Mouse (Mus musculus): Measurements from ENCODE around the gene Rnf130. TPM values are rescaled to one million over a fixed set of nuclear protein-coding genes. Genes with fewer than 3 reads are reported as not detected.

The Rnf130 gene
- polyA plus RNA-seq, 1 experiment from 2014 or later, result 84.2 TPM

DNA sequence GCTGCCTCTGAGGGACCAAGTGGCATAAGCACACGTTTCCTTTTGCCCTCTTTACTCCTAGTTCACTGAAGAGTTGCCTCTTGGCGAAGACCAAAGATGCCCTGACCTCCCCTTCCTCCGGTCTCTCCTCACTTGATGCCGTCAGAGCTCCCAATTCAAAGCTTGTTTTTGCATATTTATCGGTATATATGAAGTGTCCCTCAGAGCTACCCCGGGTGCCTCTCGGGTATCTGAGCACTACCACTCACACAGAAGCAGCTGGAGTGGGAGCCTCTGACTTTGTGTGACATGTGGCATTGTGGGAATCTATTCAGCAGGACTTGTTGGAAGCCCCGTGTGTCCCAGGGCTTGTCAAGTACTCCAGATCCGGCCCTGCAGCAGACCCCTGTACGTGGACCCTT is 106.7 kb downstream of the Rnf130 start:
- Histone ChIP-seq H3K4me3 (peak overlapping the region; percentile 85), H3K4me2 (replicated peaks) (peak overlapping the region; percentile 69), H3K36me3 (peaks cover 15% of the 10 kb centered on the region), H3K9me3 (replicated peaks) (no peaks in the 10 kb centered on the region), H3K9ac (peak overlapping the region; percentile 99), H3K27me3 (no peaks in the 10 kb centered on the region), H3K4me1 (peaks cover 17% of the 10 kb centered on the region), H3K27ac (no peak overlapping the region)
- no peak for ATAC-seq (ENCODE audit: low FRiP score)
- 18% methylated on average over 10 of the region's 10 CpGs for WGBS

DNA sequence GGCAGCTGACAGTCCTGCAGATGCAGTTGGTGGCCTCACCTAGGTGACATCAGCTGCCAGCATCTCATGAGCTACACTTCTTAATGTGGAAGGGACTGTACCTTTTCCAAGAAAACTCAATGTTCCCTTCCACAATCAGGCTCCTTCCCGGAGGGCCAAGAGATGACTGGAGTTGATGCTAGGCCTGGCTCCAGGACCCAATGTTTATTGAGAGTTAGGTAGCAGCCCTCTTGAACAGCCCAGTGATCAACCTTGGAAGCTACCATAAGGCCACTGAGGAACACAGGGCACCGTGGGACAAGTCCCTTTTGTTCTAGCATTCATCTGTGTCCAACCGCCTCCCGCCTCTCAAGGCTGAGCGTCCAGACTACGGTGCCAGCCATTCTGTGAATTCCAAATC is 107.1 kb downstream of the Rnf130 start:
- Histone ChIP-seq H3K27me3 (no peaks in the 10 kb centered on the region), H3K9ac (peak overlapping the region; percentile 99), H3K9me3 (replicated peaks) (no peaks in the 10 kb centered on the region), H3K4me3 (peak overlapping the region; percentile 85), H3K36me3 (peaks cover 15% of the 10 kb centered on the region), H3K27ac (no peak overlapping the region), H3K4me1 (peaks cover 17% of the 10 kb centered on the region), H3K4me2 (replicated peaks) (peak overlapping the region; percentile 69)
- no peak for ATAC-seq (ENCODE audit: low FRiP score)
- 78% methylated on average over 6 of the region's 6 CpGs for WGBS

DNA sequence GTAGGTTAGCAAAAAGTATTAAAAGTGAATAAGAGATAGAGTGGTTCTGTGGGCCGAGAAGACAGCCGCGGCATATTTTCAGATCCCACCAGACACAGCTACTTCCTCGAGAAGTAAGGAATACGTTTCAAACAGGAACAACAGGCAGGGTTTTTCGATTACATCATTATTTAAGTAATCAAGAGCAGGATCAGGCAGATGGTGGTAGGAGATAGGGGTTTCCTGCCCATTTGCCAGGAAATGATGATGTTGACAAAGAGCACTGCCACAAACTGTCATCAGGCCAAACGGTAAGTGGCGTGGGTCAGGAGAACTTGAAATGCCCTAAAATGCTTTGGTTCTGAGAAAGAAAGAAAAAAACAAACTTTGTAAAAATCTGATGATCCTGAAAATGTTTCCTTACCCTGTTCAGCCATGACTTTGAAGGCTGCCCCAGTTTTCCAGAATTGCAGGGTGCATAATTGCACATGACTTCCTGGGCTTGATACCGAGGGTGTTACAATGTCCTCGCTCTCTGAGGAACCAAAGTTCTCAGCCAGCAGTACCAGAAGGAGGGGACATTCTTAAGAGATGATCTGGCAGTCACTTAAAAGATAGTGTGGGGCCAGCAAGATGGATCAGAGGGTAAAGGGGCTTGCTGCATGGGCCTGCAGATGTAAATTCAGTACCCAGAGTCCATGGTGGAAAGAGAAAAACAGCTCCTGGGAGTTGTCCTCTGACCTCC is 109.2 kb downstream of the Rnf130 start:
- H3K4me1 ChIP-seq, result peaks cover 14% of the 10 kb centered on the region
- 83% methylated on average over 10 of the region's 10 CpGs for WGBS
- H3K9me3 ChIP-seq (replicated peaks), result no peaks in the 10 kb centered on the region
- H3K36me3 ChIP-seq, result peaks cover 36% of the 10 kb centered on the region
- H3K4me2 ChIP-seq (replicated peaks), result no peak overlapping the region
- no peak overlapping the region for H3K4me3 ChIP-seq
- H3K27ac ChIP-seq, result no peak overlapping the region
- H3K27me3 ChIP-seq, result no peaks in the 10 kb centered on the region
- H3K9ac ChIP-seq, result no peak overlapping the region
- no peak for ATAC-seq (ENCODE audit: low FRiP score)

DNA sequence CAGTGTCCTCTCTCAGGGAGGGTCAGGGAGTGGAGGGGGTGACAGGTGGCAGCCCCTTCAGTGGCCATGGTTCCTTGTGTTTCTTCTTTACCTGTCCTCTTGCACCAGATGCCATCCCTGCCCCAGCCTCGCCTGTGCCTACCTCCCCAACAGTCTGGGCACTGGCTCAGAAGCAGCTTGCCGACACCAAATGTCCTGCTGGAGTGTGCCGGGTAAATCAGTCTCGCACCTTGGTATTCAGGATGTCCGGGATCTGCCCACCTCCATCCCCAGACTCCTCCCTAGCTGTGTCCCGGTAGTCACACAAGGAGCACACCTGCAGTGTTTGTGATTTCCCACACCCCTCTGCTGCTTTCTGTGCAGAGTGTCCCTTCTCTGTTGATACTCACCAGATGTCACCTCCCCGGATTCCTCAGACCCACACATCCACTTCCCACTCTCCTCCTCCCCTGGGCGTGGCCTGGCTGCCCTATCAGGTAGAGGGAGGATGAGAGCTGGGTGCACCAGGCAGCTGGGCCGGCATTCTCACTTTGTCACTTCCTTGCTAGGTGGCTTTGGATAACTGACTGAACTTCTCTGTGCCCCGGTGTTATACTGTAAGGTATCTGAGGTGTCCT is 113.2 kb downstream of the Rnf130 start:
- no peak overlapping the region for H3K4me3 ChIP-seq
- WGBS, result 72% methylated on average over 10 of the region's 10 CpGs
- no peak overlapping the region for H3K9ac ChIP-seq
- no peaks in the 10 kb centered on the region for H3K27me3 ChIP-seq
- H3K9me3 ChIP-seq (replicated peaks), result no peaks in the 10 kb centered on the region
- no peaks in the 10 kb centered on the region for H3K4me1 ChIP-seq
- no peak overlapping the region for H3K4me2 ChIP-seq (replicated peaks)
- no peak overlapping the region for H3K27ac ChIP-seq
- H3K36me3 ChIP-seq, result peaks cover 74% of the 10 kb centered on the region
- no peak for ATAC-seq (ENCODE audit: low FRiP score)

DNA sequence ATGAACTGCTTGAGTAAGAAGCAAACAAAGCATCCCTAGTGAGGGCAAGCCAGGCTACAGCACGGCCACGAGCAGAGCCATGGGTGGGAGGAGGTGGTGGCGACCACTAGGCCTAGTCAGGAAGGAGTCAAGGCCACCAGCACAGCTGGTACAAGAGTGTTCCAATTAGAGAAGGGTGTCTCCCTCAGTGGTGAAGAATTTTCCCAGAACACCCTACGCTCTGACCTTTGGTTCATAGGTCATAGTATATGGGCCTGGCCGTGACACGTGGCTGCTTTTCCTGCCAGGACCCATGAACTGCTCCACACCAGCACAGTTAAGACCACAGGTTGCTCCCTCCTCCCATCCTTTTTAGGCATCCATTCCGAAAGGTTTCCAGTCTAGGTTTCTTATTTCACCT is 114.4 kb downstream of the Rnf130 start:
- ATAC-seq (ENCODE audit: low FRiP score), result no peak
- Histone ChIP-seq H3K4me1 (no peaks in the 10 kb centered on the region), H3K9me3 (replicated peaks) (no peaks in the 10 kb centered on the region), H3K4me2 (replicated peaks) (no peak overlapping the region), H3K4me3 (no peak overlapping the region), H3K36me3 (peaks cover 84% of the 10 kb centered on the region), H3K9ac (no peak overlapping the region), H3K27ac (no peak overlapping the region), H3K27me3 (no peaks in the 10 kb centered on the region)
- WGBS, result 83% methylated on average over 7 of the region's 7 CpGs

DNA sequence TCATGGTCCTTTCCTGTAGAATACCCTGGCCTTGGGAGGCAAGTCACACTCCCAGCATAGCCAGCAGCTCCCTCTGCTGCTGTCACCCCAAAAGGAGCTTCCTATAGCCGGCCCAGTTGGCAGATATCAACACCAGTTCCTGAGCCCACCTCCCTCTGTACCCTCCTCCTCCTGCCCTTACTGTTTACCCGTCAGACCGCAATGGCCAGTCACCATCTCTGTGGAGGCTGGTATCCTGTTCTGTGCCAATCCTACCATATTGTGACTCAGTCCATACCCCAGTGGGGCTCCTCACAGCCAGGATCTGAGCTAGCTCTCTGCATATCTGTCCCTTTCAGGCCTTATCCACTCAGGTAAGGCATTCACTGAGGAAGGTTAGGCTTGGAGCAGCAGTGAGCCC is 120.4 kb downstream of the Rnf130 start:
- Histone ChIP-seq H3K4me1 (no peaks in the 10 kb centered on the region), H3K9ac (no peak overlapping the region), H3K4me3 (no peak overlapping the region), H3K27me3 (no peaks in the 10 kb centered on the region), H3K9me3 (replicated peaks) (no peaks in the 10 kb centered on the region), H3K36me3 (peaks cover 86% of the 10 kb centered on the region), H3K27ac (no peak overlapping the region), H3K4me2 (replicated peaks) (no peak overlapping the region)
- ATAC-seq (ENCODE audit: low FRiP score), result no peak
- 80% methylated on average over 3 of the region's 3 CpGs for WGBS

DNA sequence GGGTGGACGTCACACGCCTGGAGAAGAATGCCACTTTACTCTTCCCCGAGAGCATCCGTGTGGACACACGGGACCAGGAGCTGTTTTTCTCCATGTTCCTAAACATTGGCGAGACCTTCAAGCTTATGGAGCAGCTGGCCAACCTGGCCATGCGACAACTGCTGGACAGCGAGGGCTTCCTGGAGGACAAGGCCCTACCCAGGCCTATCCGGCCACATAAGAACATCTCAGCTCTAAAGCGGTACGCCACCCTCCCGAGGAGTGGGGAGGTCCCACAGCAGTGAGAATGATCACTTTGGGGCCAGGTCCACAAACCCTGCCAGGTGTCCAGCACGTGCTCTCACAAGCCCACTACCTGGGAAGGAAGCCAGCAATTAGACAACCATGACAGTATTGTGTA is 121.0 kb downstream of the Rnf130 start:
- H3K4me1 ChIP-seq, result no peaks in the 10 kb centered on the region
- no peak overlapping the region for H3K4me3 ChIP-seq
- no peak for ATAC-seq (ENCODE audit: low FRiP score)
- H3K9me3 ChIP-seq (replicated peaks), result no peaks in the 10 kb centered on the region
- peaks cover 85% of the 10 kb centered on the region for H3K36me3 ChIP-seq
- 94% methylated on average over 13 of the region's 13 CpGs for WGBS
- H3K4me2 ChIP-seq (replicated peaks), result no peak overlapping the region
- H3K27me3 ChIP-seq, result no peaks in the 10 kb centered on the region
- H3K27ac ChIP-seq, result no peak overlapping the region
- H3K9ac ChIP-seq, result no peak overlapping the region

DNA sequence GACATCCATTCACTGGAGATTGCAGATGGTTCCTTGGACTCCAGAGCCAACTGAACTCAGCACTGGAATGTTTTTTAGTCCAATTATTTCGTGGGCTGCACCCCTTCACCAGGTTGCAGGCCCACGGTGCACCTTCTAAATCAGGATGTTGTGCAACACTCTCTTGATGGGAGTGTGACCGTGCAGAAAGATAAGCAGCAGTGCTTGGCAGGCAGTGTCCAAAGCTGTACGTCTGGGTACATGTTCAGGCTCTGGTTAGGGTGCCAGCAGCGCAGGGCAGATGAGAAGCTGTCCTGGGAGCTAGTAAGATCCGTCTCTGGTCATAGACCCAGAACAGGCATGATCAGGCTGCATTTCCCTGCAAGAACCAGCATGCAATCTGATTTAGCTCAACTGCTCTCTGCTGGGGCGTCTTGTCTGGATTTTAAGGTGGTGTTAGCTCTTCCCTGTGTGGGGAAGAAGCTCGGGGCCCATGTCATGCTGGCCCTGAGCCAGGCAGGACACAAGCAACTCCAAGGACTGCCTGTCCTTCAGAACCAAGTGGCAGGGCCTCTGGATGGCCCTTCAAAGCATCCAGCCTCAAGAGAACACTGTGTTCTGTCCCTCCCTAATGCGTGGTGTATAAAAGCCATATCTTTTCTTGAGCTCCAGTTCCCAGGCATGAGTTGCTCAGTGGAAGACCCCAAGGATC is 122.3 kb downstream of the Rnf130 start:
- peaks cover 87% of the 10 kb centered on the region for H3K36me3 ChIP-seq
- no peak for ATAC-seq (ENCODE audit: low FRiP score)
- WGBS, result 87% methylated on average over 9 of the region's 9 CpGs

DNA sequence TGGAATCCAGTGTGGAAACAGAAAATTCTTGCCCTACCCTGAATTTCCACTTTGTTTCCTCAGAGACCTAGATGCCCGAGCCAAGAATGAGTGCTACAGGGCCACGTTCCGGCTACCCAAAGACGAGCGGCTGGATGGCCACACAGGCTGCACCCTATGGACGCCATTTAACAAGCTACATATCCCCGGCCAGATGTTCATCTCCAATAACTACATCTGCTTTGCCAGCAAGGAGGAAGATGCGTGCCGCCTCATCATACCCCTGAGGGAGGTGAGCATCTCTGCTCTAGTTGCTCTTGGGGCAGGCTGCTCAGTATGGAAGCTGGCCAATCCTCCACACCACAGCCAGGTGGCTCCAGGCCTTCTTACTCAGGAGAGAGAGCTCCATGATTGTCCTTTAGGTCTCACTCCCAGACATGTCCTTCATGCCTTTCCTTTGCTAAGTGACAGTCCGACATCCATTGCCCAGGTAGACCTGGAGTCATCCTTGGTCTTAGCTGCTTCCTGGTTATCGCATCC is 122.9 kb downstream of the Rnf130 start:
- WGBS, result 94% methylated on average over 11 of the region's 11 CpGs
- Histone ChIP-seq H3K4me2 (replicated peaks) (no peak overlapping the region), H3K4me3 (no peak overlapping the region), H3K9me3 (replicated peaks) (no peaks in the 10 kb centered on the region), H3K27me3 (no peaks in the 10 kb centered on the region), H3K36me3 (peaks cover 87% of the 10 kb centered on the region), H3K4me1 (no peaks in the 10 kb centered on the region), H3K9ac (no peak overlapping the region), H3K27ac (no peak overlapping the region)
- ATAC-seq (ENCODE audit: low FRiP score), result no peak

More for the DNA sequence above, 122.3 kb downstream of the Rnf130 start:
- Histone ChIP-seq H3K4me2 (replicated peaks) (no peak overlapping the region), H3K4me1 (no peaks in the 10 kb centered on the region), H3K9me3 (replicated peaks) (no peaks in the 10 kb centered on the region), H3K27ac (no peak overlapping the region), H3K9ac (no peak overlapping the region), H3K27me3 (no peaks in the 10 kb centered on the region), H3K4me3 (no peak overlapping the region)

DNA sequence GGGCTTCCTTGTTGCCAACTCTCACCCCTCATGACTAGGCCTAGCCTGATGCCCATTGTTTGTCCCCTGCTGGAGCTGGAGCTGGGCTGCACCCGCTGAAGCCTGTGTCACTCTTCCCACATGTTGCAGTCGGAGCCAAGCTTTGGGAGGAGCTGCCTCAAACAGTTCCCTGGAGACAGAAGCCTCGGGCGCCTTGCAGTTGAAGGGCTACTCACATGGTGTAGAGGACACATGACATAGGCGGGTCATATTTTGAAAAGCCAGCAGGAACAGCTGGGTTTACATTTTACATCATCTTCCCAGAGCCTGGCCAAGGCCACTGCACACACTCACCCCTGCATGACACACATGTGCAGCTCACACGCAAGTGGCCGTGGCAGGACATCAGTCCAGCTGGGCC is 124.1 kb downstream of the Rnf130 start:
- H3K27me3 ChIP-seq, result no peaks in the 10 kb centered on the region
- H3K27ac ChIP-seq, result no peak overlapping the region
- H3K9ac ChIP-seq, result no peak overlapping the region
- H3K4me3 ChIP-seq, result no peak overlapping the region
- H3K9me3 ChIP-seq (replicated peaks), result no peaks in the 10 kb centered on the region
- 88% methylated on average over 7 of the region's 7 CpGs for WGBS
- ATAC-seq (ENCODE audit: low FRiP score), result no peak
- 0 out of 2 replicates have a peak, but pooled peaks cover 3% of the 10 kb centered on the region for H3K4me1 ChIP-seq
- H3K4me2 ChIP-seq (replicated peaks), result no peak overlapping the region
- peaks cover 84% of the 10 kb centered on the region for H3K36me3 ChIP-seq

DNA sequence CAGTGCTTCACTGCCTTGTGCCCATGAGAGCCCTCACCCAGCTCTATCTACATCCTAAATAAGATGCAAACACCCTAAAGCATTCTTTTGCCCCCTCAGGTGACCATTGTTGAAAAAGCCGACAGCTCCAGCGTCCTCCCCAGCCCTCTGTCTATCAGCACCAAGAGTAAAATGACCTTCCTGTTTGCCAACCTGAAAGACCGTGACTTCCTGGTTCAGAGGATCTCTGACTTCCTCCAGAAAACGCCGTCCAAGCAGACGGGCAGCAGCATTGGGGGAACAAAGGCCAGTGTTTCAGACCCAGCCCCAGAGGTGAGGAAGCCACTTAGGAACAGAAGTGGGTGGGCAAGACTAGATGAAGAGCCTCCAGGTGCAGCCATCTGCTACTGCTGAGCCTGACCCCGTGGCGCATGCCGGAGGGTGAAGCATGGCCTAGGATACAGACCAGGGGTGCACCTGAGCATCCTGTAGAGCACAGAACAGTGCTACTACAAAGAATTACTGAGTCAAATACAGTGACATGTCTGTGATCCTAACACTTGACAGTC is 124.5 kb downstream of the Rnf130 start:
- Histone ChIP-seq H3K27ac (no peak overlapping the region), H3K4me2 (replicated peaks) (no peak overlapping the region), H3K9ac (no peak overlapping the region), H3K4me1 (0 out of 2 replicates have a peak, but pooled peaks cover 3% of the 10 kb centered on the region), H3K9me3 (replicated peaks) (no peaks in the 10 kb centered on the region), H3K36me3 (peaks cover 87% of the 10 kb centered on the region), H3K4me3 (no peak overlapping the region), H3K27me3 (no peaks in the 10 kb centered on the region)
- WGBS, result 93% methylated on average over 9 of the region's 9 CpGs
- no peak for ATAC-seq (ENCODE audit: low FRiP score)

DNA sequence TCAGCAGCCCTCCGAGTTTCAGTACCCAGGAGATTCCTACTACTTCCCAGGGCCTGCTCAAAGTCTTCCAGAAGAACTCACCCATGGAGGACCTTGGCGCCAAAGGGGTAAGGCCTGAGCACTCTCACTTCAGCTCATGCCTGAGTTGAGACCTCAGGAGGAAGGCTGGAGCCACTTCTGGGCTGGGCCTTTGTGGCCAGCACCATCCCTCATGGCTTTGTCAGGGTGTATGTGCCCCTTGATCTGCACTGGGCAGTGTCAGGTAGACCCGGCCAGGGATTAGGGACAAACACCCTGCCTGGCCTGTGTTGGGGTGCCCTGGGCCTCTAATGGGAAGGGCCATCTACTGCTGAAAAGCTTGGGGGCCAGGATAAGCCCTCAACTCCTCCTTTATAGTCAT is 126.2 kb downstream of the Rnf130 start:
- 0 out of 2 replicates have a peak, but pooled peaks cover 3% of the 10 kb centered on the region for H3K4me1 ChIP-seq
- no peak overlapping the region for H3K27ac ChIP-seq
- no peaks in the 10 kb centered on the region for H3K9me3 ChIP-seq (replicated peaks)
- H3K27me3 ChIP-seq, result no peaks in the 10 kb centered on the region
- H3K9ac ChIP-seq, result no peak overlapping the region
- no peak overlapping the region for H3K4me3 ChIP-seq
- ATAC-seq (ENCODE audit: low FRiP score), result no peak
- 84% methylated on average over 3 of the region's 3 CpGs for WGBS
- H3K36me3 ChIP-seq, result peaks cover 87% of the 10 kb centered on the region
- no peak overlapping the region for H3K4me2 ChIP-seq (replicated peaks)

Measured in hindbrain, embryonic 12.5 days (tissue).